Mouse (Mus musculus) brain, embryonic 14.5 days (tissue): ENCODE results near the gene Shb.

ENCODE experiments used
- CTCF ChIP-seq: fragments of 200-500 bp; IDR thresholded peaks from 2 replicates; pipeline ENCODE4 v1.5.1; 2012; ENCODE audit warnings: inconsistent platforms, mild to moderate bottlenecking, moderate library complexity, borderline replicate concordance; ENCODE audit not compliant: insufficient read depth, insufficient read length; ENCODE audit errors: extremely low read depth
- POLR2A ChIP-seq: fragments of 200-500 bp; IDR thresholded peaks from 2 replicates; pipeline ENCODE4 v1.6.1; 2012; ENCODE audit warnings: mild to moderate bottlenecking, inconsistent platforms, borderline replicate concordance; ENCODE audit not compliant: poor library complexity, insufficient read depth, insufficient read length, severe bottlenecking; ENCODE audit errors: extremely low read depth

- TF ChIP-seq POLR2A (no peak), CTCF (no peak)
Measured at GRCm38 (mm10) chr4:45469057-45469456, 63.2 kb downstream of the Shb start.
